Mouse (Mus musculus) CH12.LX (cell line): Measurements from ENCODE around the gene Zbtb21. TPM values are rescaled to one million over a fixed set of nuclear protein-coding genes. Genes with fewer than 3 reads are reported as not detected.

Source experiments
- DNase-seq: peaks from one replicate; pipeline ENCODE4 v3.0.0-alpha.2; 2013; ENCODE audit errors: extremely low read depth
- H3K27ac ChIP-seq: 2 replicates; pipeline ENCODE4 v1.5.1; 2012; ENCODE audit warnings: low read depth, mild to moderate bottlenecking, control low read depth, moderate library complexity; ENCODE audit not compliant: insufficient read depth
- H3K27me3 ChIP-seq: replicated peaks from 2 replicates; pipeline ENCODE3; 2012; ENCODE audit warnings: inconsistent platforms
- H3K36me3 ChIP-seq, 2 experiments: replicated peaks in 1 of 2; 2 replicates each; pipeline versions ENCODE3 to v1.6.1; 2012; ENCODE audit warnings: inconsistent platforms in 1 of 2, low read length in 1 of 2, mild to moderate bottlenecking in 1 of 2, mixed read lengths in 1 of 2, moderate library complexity in 1 of 2; ENCODE audit not compliant: control insufficient read depth in 1 of 2, insufficient read depth in 1 of 2
- H3K4me1 ChIP-seq, 2 experiments: 2 replicates each; pipeline ENCODE4 v1.6.1; 2012; ENCODE audit warnings: inconsistent platforms in 1 of 2, moderate library complexity in 1 of 2; ENCODE audit not compliant: insufficient read depth in 2 of 2, control insufficient read depth in 1 of 2
- H3K4me2 ChIP-seq: 2 replicates; pipeline ENCODE4 v1.6.1; 2012; ENCODE audit warnings: low read depth, mild to moderate bottlenecking, control low read depth; ENCODE audit not compliant: poor library complexity, insufficient read depth, severe bottlenecking
- H3K4me3 ChIP-seq, 3 experiments: fragments of 150-350 bp in 1 of 3; sonication (generic) in 1 of 3; replicated peaks in 1 of 3; 2 replicates each; pipeline versions ENCODE3 to v1.5.1; 2011 to 2012; ENCODE audit warnings: low read depth in 2 of 3, low read length in 2 of 3, mild to moderate bottlenecking in 2 of 3, moderate library complexity in 2 of 3, control low read depth in 1 of 3, improper control_type of control experiment in 1 of 3, inconsistent platforms in 1 of 3, mixed read lengths in 1 of 3; ENCODE audit not compliant: poor library complexity in 1 of 3
- H3K79me2 ChIP-seq: replicated peaks from 2 replicates; pipeline ENCODE4 v1.6.1; 2012; ENCODE audit warnings: mild to moderate bottlenecking, moderate library complexity; ENCODE audit not compliant: control insufficient read depth, poor library complexity, insufficient read depth, severe bottlenecking; ENCODE audit errors: extremely low read depth
- H3K9ac ChIP-seq: 2 replicates; pipeline ENCODE4 v1.6.1; 2012; ENCODE audit warnings: low read depth, mild to moderate bottlenecking, control low read depth, moderate library complexity; ENCODE audit not compliant: insufficient read depth
- H3K9me3 ChIP-seq: replicated peaks from 2 replicates; pipeline ENCODE3; 2012; ENCODE audit warnings: low read length, inconsistent platforms, mixed read lengths
- BHLHE40 ChIP-seq: IDR thresholded peaks from 2 replicates; pipeline ENCODE4 v1.6.1; 2011; ENCODE audit warnings: mild to moderate bottlenecking, low read depth, low read length, improper control_type of control experiment
- CHD1 ChIP-seq: IDR thresholded peaks from 2 replicates; pipeline ENCODE4 v1.6.1; 2012; ENCODE audit warnings: low read depth, low read length, improper control_type of control experiment, inconsistent platforms
- CHD2 ChIP-seq: IDR thresholded peaks from 2 replicates; pipeline ENCODE4 v1.6.1; 2011; ENCODE audit warnings: low read length, improper control_type of control experiment
- CTCF ChIP-seq, 2 experiments: IDR thresholded peaks in 1 of 2; conservative IDR thresholded peaks in 1 of 2; 2 replicates each; pipeline ENCODE4 v1.5.1; 2011 to 2012; ENCODE audit warnings: low read depth in 2 of 2, low read length in 2 of 2, improper control_type of control experiment in 1 of 2, inconsistent platforms in 1 of 2, mild to moderate bottlenecking in 1 of 2, moderate library complexity in 1 of 2
- E2F4 ChIP-seq: IDR thresholded peaks from 2 replicates; pipeline ENCODE4 v1.6.1; 2011; ENCODE audit warnings: low read depth, low read length, improper control_type of control experiment; ENCODE audit not compliant: insufficient replicate concordance
- EP300 ChIP-seq: IDR thresholded peaks from 2 replicates; pipeline ENCODE4 v1.6.1; 2011; ENCODE audit warnings: low read length, improper control_type of control experiment
- ETS1 ChIP-seq: conservative IDR thresholded peaks from 2 replicates; pipeline ENCODE4 v1.6.1; 2012; ENCODE audit warnings: low read depth, mild to moderate bottlenecking, inconsistent platforms, low read length, improper control_type of control experiment, moderate library complexity
- GABPA ChIP-seq: IDR thresholded peaks from 2 replicates; pipeline ENCODE4 v1.6.1; 2012; ENCODE audit warnings: low read depth, low read length, improper control_type of control experiment, inconsistent platforms; ENCODE audit not compliant: insufficient replicate concordance
- HCFC1 ChIP-seq: IDR thresholded peaks from 2 replicates; pipeline ENCODE4 v1.6.1; 2012; ENCODE audit warnings: low read depth, mild to moderate bottlenecking, inconsistent platforms, low read length, improper control_type of control experiment
- IRF4 ChIP-seq: IDR thresholded peaks from 2 replicates; pipeline ENCODE4 v1.6.1; 2014; ENCODE audit warnings: low read depth, mild to moderate bottlenecking, inconsistent platforms, low read length, improper control_type of control experiment
- MAFK ChIP-seq: IDR thresholded peaks from 2 replicates; pipeline ENCODE4 v1.6.1; 2011; ENCODE audit warnings: low read length, improper control_type of control experiment; ENCODE audit not compliant: insufficient replicate concordance
- MYC ChIP-seq: IDR thresholded peaks from 2 replicates; pipeline ENCODE4 v1.6.1; 2011; ENCODE audit warnings: low read depth, mild to moderate bottlenecking, improper control_type of control experiment, low read length
- NELFE ChIP-seq: IDR thresholded peaks from 2 replicates; pipeline ENCODE4 v1.6.1; 2011; ENCODE audit warnings: low read depth, low read length, improper control_type of control experiment
- NRF1 ChIP-seq: IDR thresholded peaks from 2 replicates; pipeline ENCODE4 v1.6.1; 2014; ENCODE audit warnings: low read depth, mild to moderate bottlenecking, inconsistent platforms, low read length, improper control_type of control experiment, moderate library complexity
- PAX5 ChIP-seq: IDR thresholded peaks from 2 replicates; pipeline ENCODE4 v1.6.1; 2012; ENCODE audit warnings: low read length, inconsistent platforms, mixed read lengths
- POLR2A ChIP-seq: IDR thresholded peaks from 2 replicates; pipeline ENCODE4 v1.6.1; 2011; ENCODE audit warnings: low read depth, mild to moderate bottlenecking, improper control_type of control experiment, low read length
- SIN3A ChIP-seq: IDR thresholded peaks from 2 replicates; pipeline ENCODE4 v1.6.1; 2012; ENCODE audit warnings: low read length, improper control_type of control experiment, inconsistent platforms
- UBTF ChIP-seq: IDR thresholded peaks from 2 replicates; pipeline ENCODE4 v1.6.1; 2012; ENCODE audit warnings: low read depth, mild to moderate bottlenecking, inconsistent platforms, low read length, improper control_type of control experiment, moderate library complexity
- USF2 ChIP-seq: conservative IDR thresholded peaks from 2 replicates; pipeline ENCODE4 v1.6.1; 2011; ENCODE audit warnings: low read depth, low read length, improper control_type of control experiment
- ZC3H11A ChIP-seq: IDR thresholded peaks from 2 replicates; pipeline ENCODE4 v1.6.1; 2012; ENCODE audit warnings: low read depth, mild to moderate bottlenecking, inconsistent platforms, low read length, improper control_type of control experiment
- ZKSCAN1 ChIP-seq: IDR thresholded peaks from 2 replicates; pipeline ENCODE4 v1.6.1; 2012; ENCODE audit warnings: low read depth, inconsistent platforms, low read length, improper control_type of control experiment, borderline replicate concordance
- ZMIZ1 ChIP-seq: IDR thresholded peaks from 2 replicates; pipeline ENCODE4 v1.6.1; 2012; ENCODE audit warnings: low read depth, mild to moderate bottlenecking, inconsistent platforms, low read length, improper control_type of control experiment
- dilution Hi-C: fragments of 300-500 bp; cut with MboI; formaldehyde crosslinking; loops from 2 replicates; pipeline ENCODE4 v1.14.3; 2020; ENCODE audit warnings: low sequenced_read_pairs; ENCODE audit not compliant: extremely low pct_unique_long_range_greater_than_20kb, extremely low pct_ligation_motif_present
- in situ Hi-C: fragments of 300-500 bp; cut with MboI; formaldehyde crosslinking; loops from 3 replicates; pipeline ENCODE4 v1.14.3; 2019; ENCODE audit warnings: low sequenced_read_pairs, low pct_ligation_motif_present, low pct_unique_long_range_greater_than_20kb, mixed read lengths
- polyA plus RNA-seq: library from polyadenylated mRNA; unstranded; fragments of >175 nt; gene quantifications from 2 replicates; pipeline ENCODE4 v1.2.1, GENCODE M21; 2012; ENCODE audit warnings: low read depth; ENCODE audit not compliant: insufficient read length
- total RNA-seq, 2 experiments: library from RNA; depleted of rRNA; stranded (reverse); fragments of 300-350 nt in 1 of 2; fragments of >200 nt in 1 of 2; gene quantifications; 2 replicates each; pipeline ENCODE4 v1.2.3; 2012 to 2014

Zbtb21 gene
- total and polyA plus RNA-seq, 3 experiments = 9.9 to 24.8 (median 13.2) TPM

DNA sequence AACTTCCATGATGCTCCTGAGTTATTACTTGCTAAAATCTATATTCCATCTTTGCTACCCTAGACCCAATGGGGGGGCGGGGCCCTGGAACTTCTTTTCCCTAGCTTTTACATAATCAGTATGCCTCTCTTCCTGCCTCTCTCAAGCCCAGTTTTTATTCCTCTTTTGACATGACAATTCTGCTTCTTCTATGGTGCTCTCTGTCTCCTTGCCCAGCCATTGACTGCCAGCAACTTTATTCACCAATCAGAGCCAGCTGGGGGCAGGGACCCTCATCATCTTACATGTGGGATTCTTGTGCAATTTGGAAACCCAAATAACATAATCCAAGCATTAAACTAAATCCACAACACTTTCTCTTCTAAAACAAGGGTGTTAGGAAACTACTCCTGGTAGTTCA lies 18.9 kb upstream of the Zbtb21 start:
- no peak overlapping the region for H3K9ac ChIP-seq
- no peak for TF ChIP-seq IRF4
- TF ChIP-seq, all 38 proteins: peak for 0
- Histone ChIP-seq H3K4me1 (peaks cover 0 to 9% of the 10 kb centered on the region in 2 experiments; a peak in 2 of 4 replicates), H3K9me3 (no peaks in the 10 kb centered on the region), H3K4me3 (no peak overlapping the region), H3K27ac (no peak overlapping the region), H3K4me2 (no peak overlapping the region), H3K36me3 (no peaks in the 10 kb centered on the region), H3K79me2 (no peaks in the 10 kb centered on the region), H3K27me3 (no peaks in the 10 kb centered on the region)
- DNase-seq = no peak
- in situ Hi-C loops (no loop called here), dilution Hi-C loops (no loop called here)

DNA sequence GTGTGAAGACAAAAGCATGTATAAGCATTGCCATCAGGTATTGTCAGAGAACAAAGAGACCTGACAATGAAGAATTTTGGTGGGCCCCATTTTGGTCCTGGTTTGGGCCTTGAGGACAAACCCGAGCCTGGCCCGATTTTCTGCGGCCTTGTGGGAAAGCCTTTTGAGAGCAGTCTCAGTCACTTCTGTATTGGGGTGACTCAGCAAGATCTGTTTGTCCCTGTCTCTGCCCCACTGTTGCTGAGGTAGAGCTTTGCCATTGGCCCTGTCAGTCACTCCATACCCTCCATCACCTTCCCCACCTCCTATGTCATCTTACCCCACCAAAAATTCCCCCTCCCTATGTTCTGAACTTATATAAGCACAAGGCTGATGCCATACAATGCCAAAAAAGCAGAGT lies 15.3 kb upstream of the Zbtb21 start:
- dilution Hi-C loops (no loop called here), in situ Hi-C loops (no loop called here)
- Histone ChIP-seq H3K9me3 (no peaks in the 10 kb centered on the region), H3K27ac (no peak overlapping the region), H3K4me2 (no peak overlapping the region), H3K4me1 (peaks cover 0 to 9% of the 10 kb centered on the region in 2 experiments; a peak in 2 of 4 replicates), H3K79me2 (no peaks in the 10 kb centered on the region), H3K4me3 (no peak overlapping the region), H3K36me3 (no peaks in the 10 kb centered on the region), H3K27me3 (no peaks in the 10 kb centered on the region), H3K9ac (no peak overlapping the region)
- no peak for TF ChIP-seq BHLHE40
- TF ChIP-seq ZMIZ1 = no peak
- no peak for TF ChIP-seq MYC
- TF ChIP-seq CTCF (conservative IDR thresholded peaks at IDR 0.05 in 1 of 2, IDR thresholded peaks at IDR 0.05 in 1 of 2; ENCODE audit: low read depth in 2 of 2, low read length in 2 of 2) = no peak
- no peak for TF ChIP-seq ZC3H11A
- no peak for TF ChIP-seq HCFC1
- no peak for TF ChIP-seq CHD2
- TF ChIP-seq NRF1 = no peak
- TF ChIP-seq NELFE = no peak
- no peak for TF ChIP-seq GABPA
- TF ChIP-seq E2F4 = no peak
- DNase-seq = no peak

DNA sequence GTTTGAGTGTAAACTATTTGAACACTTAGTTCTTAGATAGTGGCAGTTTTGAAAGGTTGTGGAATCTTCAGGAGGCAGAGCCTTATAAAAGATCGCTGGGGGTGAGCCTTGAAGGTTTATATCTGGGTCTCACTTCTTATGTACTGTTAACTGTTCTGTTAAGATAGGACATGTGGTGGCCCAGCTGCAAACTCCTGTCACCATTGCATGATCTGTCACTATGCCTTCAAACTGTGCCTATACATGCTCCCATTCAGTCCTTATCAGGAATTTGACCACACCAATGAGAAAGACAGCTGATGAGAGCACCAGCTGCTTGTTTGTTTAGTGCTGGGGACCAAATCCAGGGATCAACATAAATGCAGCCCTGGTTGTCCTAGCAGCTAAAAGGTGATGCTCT lies 14.9 kb upstream of the Zbtb21 start:
- H3K27ac ChIP-seq = no peak overlapping the region
- TF ChIP-seq ETS1 (no peak), PAX5 (no peak), ZKSCAN1 (no peak), MAFK (no peak), HCFC1 (no peak), EP300 (no peak), UBTF (no peak), CHD1 (no peak), USF2 (no peak), POLR2A (no peak), SIN3A (no peak), CHD2 (no peak)
- no peak overlapping the region for H3K4me2 ChIP-seq
- H3K79me2 ChIP-seq = no peaks in the 10 kb centered on the region
- H3K4me1 ChIP-seq = peaks cover 0 to 9% of the 10 kb centered on the region in 2 experiments; a peak in 2 of 4 replicates
- in situ Hi-C loops = no loop called here
- no peaks in the 10 kb centered on the region for H3K9me3 ChIP-seq
- no peak overlapping the region for H3K9ac ChIP-seq
- no peak for DNase-seq
- H3K27me3 ChIP-seq = no peaks in the 10 kb centered on the region
- H3K4me3 ChIP-seq = no peak overlapping the region
- dilution Hi-C loops = no loop called here
- no peaks in the 10 kb centered on the region for H3K36me3 ChIP-seq
